Mouse (Mus musculus): ENCODE measurements around the gene Iqgap2.
A peak's percentile ranks its signal among the peaks of the same experiment; 100 is the strongest.

Gene Iqgap2

DNA sequence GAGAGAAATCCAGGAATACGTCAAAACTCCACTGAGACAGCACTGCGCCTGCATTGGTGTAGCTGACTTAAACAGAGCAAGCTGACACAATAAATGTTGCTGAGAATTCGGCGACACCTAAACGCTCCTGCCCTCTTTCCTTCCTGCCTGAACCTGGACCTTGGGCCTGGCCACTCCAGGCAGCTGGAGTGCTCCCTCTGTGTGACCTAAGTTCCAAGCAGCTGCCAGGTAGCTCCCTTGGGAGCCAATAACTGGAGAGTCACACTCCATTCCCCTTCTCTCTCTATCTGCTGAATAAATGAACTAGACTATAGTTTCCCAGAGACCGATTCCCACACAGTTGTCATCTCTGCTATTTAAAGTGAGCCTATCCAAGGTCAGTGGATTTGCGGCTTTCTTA, 111.7 kb downstream of the Iqgap2 start:
- DNase-seq (ENCODE audit: extremely low spot score, low read depth, low spot score): no peak

DNA sequence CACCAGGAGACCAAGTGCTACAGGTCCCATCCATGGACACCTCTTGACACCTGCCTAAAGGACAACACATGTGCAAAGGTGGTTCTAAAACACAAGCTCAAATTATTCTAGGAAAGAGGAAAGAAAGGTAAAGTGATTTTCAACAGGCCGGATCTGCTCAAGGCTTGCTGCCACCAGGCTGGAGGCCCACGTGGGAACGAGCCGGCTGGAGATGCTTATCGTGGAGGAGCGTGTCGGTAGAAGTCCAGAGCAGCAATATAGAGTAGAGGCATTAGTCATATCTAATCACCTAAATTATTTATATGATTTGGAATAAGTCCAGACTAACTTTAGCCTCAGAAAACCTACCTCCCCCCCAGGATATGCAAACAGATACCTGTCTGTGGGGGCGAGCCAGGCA, 112.5 kb downstream of the Iqgap2 start:
- no peak for DNase-seq (ENCODE audit: extremely low spot score, low read depth, low spot score)

DNA sequence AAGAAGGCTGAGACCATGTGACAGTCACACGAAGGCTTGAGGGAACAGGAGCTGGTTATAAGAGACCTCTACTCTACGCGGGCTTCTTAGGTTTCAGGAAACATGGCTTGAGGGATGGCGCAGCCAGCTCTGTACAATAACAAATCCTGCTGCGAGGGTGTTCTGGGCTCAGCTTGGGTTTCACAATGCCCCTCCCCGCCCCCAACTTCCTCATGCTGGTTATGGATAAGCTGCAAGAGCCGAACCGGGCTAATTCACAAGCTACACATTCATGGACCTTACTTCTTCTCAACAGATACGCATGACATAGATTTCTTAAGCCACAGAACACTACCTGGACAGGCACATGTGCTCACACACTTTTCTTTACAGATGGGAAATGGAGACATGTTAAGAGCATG, 113.0 kb downstream of the Iqgap2 start:
- no peak for DNase-seq (ENCODE audit: extremely low spot score, low read depth, low spot score)

DNA sequence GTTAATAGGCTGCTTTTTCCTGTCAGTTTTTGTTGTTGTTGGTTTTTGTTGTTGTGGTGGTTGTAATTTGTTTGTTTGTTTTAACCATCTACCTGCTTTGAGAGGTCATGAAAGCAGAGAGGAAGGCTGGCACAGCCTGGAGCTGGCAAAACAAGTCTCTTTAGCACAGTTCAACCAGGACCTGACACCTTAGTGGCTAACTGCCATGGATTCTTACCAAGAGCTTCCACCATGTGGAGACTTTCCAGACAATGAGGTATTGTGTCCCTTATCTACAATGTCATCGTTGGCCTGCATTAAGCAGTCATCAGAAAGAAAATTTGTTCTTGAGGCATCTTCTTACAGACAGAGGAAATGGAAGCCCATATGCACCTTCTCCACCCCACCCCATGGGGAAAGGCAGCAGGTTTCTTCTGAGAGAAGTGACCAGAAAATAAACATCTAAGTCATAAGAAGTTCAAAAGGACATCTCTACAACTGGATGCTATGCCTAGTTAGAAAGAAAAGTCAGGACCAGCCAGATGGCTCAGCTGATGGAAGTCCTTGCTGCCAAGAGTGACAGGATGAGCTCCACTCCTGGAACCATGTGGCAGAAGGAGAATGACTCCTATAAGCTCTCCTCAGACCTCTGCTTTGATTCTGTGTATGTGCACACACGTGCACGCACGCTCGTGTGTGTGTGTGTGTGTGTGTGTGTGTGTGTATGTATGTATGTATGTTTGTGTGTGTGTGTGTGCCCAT, 113.9 kb downstream of the Iqgap2 start:
- no peak for DNase-seq (ENCODE audit: extremely low spot score, low read depth, low spot score)

DNA sequence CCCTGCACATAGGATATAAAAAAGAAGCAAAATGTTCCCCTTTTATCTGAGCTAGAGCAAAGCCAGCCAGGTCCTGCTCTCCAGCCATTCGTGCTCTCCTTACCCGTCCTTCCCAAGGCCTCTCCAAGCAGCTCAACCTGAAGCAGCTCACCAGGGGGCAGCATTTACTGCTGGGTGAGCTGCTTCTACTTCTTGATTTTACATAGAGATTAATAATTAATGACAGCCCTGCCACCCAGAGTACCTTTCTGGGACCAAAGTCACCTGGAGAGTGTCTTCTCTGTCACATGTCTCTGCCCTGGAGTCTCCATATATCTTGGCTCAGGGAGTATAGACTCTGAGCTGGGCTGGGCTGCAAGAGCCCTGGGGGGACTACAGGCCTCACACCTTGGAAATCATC, 114.5 kb downstream of the Iqgap2 start:
- DNase-seq (ENCODE audit: extremely low spot score, low read depth, low spot score): no peak

DNA sequence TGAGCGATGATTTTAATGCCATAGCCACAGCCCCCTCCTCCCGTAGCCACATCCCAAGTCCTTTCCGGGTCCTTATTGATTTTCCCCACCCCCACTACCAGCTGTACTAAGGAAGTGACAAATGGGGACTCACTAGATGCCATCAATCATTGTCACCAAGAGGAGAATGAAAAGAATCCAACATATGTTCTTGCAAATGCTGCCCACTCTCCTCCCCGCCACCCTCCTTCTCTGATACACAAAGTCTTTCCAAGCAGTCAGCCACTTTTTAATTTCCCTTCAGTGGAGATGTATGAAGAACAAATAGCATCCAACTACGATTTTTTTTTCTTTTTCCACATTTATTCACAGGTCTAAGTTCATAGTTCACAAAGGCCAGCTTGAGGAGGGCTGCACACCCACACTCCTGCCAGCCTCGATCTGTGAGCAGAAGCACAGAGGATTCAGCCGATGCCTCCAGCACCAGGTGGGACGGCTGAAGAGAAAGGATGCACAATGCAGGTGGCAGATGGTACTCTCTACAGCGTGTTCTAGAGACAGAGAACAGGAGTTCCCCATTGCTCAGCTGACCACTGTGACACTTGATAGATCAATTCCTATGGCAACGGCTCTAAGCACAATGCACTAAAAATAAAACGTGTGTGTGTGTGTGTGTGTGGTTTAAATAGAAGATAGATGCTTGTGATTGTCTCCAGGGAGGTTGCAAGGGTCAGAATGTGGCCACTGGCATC, 116.6 kb downstream of the Iqgap2 start:
- no peak for DNase-seq (ENCODE audit: extremely low spot score, low read depth, low spot score)

DNA sequence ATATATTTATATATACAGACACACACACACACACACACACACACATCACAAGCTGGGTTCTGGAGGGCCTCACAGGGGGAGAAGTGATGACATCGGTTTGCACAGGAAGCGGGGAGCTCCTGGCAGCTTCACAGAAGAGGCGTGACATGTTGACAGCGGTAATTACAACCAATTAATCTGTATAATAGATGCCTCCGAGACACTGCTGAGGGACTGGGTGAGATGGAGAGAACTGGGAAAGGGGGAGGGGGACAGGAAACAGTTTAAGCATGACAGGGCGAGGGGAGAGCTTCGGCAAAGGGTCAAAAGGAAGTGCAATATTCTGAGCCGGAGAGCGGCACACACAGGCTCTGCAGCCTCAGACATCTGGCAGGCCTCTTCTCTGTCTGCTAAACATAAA, 126.7 kb downstream of the Iqgap2 start:
- no peak for DNase-seq (ENCODE audit: extremely low spot score, low read depth, low spot score)

DNA sequence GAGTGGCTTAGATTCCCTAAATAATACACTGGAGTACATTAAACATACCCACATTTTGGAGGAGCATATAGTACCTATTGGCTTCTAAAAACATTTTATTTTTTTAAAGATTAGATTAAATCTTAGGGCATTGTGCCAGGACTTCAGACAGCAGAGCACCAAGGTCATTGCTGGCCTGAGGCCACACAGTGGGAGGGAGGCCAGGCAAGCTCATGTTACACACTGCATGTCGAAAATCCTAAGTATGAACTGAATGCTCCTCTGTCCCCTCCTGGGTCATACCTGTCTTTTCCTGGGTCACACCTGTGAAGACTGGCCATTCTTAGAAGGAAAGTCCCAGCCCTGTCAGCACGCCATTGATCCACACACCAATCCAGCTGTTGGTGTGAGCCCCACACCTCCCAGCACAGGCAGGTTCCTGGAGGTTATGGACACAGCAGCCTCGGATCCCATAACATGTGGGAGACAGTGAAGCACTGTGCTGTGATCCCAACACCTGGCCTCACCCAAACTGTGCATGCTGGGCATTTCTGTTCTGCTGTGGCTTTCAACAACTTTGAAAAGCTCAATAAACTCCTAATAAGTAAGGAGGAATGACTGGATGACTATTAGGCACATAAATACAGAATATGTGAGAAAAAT, 127.7 kb downstream of the Iqgap2 start:
- DNase-seq (ENCODE audit: extremely low spot score, low read depth, low spot score): no peak

DNA sequence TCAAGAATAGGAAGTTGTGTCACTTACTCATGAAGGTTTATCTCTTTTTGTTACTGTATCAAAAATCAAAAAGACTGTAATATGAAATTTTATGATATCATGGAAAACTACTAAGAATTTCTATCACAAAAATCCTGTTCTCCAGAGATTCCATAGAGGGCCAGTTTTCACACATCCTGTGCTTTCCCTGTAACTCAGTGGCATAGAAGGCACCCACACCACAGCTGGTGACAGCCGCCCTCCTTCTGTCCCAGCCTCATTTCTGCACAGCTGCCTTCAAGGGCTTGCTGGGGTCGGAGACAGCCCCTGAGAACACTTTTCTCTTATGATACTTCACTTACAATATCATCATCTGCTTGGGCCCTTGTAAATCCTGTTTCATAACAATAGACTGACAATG, 131.9 kb downstream of the Iqgap2 start:
- DNase-seq (ENCODE audit: extremely low spot score, low read depth, low spot score): no peak

DNA sequence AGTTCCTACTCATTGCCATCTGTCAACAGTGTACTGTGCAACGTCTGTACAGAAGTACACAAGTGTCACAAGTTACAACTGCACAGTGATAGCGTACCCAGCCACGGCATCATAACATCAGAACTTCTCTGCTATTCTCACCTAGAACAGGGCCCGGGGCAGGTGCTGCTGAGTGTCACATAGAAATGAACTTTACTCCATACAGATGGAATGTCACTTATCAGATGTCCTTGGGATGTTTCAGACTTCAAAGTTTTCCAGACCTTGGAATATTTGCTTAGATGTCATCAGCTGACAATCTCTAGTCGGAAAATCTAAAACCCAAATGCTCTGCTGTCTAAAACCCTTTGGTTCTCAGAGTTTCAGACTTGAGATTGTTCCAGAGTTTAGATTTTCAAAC, 137.4 kb downstream of the Iqgap2 start:
- no peak for DNase-seq (ENCODE audit: extremely low spot score, low read depth, low spot score)

DNA sequence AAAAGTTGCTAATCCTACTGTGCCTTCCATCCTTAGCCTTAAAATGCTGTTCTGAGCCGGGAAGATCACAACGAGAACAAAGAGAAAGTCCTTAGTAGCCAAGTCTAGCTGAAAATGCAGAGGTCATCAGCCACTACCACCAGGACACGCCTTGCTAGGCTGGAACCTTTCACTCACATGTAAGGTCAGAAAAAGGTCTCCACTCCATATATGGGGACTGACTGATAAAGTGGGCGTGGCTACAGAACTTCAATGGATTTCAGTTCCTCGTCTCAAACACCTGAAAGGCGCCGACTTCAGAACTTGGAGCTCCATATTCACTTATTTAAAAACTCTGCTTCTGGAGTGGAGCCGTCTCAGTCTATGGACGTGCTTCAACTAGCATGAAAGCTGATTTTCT, 139.3 kb downstream of the Iqgap2 start:
- no peak for DNase-seq (ENCODE audit: extremely low spot score, low read depth, low spot score)

DNA sequence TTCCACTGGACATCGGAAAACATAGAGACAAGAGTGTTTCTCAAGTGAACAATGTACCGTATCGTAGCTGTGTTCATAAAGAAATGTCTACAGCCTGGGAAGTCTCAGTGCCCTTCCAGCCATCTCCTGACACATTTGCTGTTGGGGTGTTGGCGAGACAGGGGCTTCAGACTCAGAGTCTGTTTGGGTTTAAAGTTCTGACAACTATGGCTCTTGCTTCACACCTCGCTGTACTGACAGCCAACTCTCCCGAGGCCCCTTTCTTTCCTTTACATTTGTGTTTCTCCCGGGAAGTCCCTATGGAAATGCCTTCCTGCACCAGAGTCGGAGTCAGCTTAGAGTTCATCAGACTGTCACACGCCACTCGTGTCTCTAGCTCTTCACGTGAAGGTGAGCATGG, 144.2 kb downstream of the Iqgap2 start:
- no peak for DNase-seq (ENCODE audit: extremely low spot score, low read depth, low spot score)

DNA sequence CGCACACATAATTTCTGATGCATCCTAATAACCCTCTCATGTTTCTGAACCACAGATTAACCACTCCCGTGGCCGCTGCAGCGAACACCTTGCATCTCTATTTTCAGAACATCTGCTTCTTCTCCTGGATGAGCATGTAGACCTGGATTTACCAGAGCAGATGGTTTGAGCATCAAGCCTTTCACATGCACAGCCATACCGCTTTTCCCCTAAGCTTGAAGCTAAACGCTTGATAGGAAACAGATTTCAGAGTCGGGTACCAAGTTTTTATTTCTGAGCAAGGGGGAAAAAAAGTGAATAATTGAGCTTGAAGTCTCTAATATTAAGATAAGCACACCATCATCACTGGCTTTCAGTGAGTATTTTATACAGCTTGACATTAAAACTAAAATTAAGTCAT, 144.6 kb downstream of the Iqgap2 start:
- no peak for DNase-seq (ENCODE audit: extremely low spot score, low read depth, low spot score)

DNA sequence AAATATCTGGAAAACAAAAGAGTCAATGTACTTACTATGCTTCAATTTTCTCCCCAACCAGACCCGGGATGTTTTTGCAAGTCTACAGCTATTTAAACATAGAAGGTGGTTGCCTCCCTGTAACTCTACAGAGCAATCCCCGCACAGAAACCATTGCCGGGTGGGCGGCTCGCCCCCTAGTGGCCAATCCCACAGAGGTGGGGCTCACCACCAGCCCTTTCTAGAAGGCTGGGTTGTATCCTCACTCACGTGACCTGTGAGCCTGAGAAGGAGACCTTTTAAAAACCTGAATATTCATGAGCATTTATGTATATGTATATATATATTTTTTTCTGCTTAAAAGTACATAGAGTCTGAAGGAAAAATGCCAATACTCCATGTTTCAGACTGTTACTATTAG, 145.2 kb downstream of the Iqgap2 start:
- no peak for DNase-seq (ENCODE audit: extremely low spot score, low read depth, low spot score)

DNA sequence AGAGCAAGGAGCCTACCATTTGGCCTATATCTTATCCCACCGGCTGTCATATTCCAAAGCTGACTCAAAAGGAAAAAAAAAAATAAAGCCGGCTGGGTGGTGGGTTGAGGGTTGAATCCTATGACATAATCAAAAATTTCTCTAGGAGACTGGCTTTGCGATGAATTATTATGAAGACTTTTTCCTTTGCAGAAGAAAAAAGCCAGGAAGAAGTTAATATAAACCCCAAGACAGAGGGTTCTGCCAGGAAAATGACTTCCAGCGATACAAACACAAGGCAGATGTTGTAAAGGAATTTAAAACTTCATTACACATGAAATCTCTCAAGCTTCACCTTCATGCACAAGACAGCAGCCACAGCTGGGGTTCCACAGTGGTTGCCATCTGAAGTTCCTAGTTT, 146.3 kb downstream of the Iqgap2 start:
- no peak for DNase-seq (ENCODE audit: extremely low spot score, low read depth, low spot score)

DNA sequence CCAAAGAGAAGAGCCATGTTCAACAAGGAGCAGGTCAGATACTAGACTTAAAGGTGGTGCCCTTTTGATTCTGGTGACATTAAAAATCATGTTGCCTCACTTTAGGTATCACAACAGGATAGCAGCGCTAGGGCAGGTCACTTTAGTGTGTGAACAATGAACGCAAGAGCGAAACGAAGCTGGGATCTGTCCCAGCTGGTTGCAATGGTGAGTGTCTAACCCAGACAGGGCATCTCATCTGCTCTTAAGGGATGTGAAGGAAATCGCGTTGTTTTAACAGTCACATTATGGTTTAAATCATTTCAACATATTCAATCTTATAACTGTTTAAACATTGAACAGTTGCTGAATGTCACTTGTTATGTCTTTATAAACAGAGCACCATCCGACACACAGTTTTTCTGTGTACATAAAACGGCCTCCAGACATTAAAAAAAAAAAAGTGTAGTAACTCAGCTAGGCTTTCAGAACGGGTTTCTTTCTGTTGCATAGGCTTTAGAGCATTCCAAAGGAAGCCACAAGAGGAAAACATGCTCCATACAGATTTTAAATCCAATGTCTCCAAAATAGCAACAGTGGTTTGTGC, 148.7 kb downstream of the Iqgap2 start:
- no peak for DNase-seq (ENCODE audit: extremely low spot score, low read depth, low spot score)

DNA sequence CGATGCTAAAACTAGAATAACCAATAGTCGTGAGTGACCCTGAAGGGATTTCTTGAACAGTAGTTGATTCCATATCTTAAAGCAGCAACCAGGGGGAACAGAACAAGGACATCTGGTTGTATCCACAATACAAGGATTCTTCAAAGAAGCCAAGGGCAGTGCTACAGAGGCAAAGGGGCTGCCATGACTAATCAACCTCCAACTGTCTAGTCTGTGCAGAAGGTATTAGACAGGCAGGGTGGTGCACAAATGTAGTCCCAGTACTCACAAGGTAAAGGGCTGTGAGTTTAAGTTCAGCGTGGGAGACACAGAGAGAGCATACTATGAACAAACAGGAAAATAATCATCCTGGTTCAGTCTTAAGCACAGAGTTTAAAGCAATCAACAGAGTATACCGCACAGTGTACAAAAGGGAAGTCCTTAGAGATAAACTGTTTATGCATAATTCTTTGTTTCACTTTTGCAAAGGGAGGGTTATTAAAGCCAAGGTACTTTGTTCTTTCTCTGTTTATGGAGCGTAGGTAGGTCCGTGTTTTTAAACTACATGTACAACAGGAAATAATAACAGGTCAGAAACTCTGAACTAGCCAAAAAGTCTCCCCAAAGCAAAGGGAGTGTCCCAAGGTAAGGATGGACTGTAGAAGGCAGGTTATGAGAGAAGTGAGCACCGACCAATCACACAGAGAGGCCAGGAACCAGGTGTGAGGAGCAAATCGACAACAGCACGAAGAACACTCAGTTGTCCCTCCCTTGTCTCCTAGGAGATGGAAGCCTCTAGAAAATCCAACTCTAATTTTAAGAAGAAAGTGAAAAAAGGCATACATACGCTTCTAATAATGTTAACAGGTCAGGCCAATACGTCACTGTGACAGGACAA, 149.7 kb downstream of the Iqgap2 start:
- DNase-seq (ENCODE audit: extremely low spot score, low read depth, low spot score): no peak

DNA sequence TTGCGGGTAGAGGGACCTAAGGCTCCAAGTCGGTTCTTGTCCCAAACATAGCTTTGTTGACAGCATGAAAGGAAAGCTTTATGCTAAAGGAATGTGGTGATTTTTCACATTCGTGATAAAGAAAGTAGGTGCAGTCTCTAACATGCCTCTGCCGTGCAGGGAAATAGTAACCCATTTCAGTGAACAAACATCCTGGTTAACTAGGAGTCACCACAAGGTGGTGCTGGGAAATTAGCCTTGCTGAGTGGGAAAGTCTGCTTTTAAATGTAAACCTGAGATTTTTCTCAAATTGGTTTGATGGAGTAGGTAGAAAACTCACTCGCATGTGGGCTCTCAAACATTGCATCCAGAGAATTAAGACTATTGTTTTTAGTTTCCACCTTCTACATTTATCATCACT, 152.1 kb downstream of the Iqgap2 start:
- no peak for DNase-seq (ENCODE audit: extremely low spot score, low read depth, low spot score)

DNA sequence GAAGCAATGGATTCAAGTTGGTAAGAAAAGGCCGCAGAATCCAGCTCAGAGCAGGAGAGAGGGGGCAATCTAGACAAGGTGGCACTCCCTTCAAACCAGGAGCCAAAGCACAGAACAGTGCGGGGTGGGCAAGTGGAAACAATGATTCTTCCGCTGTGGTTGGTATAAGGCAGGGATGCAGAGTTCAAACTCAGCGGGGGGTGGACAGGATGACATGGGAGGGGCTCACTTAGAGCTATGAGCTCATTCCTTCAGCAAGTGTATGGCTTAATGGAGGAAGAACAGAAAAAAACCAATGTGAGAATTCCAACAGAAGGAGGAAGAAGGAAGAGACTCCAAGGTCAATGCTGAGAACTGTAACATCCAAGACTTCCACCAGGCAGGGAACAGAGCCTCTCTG, 161.2 kb downstream of the Iqgap2 start:
- no peak for DNase-seq (ENCODE audit: extremely low spot score, low read depth, low spot score)

DNA sequence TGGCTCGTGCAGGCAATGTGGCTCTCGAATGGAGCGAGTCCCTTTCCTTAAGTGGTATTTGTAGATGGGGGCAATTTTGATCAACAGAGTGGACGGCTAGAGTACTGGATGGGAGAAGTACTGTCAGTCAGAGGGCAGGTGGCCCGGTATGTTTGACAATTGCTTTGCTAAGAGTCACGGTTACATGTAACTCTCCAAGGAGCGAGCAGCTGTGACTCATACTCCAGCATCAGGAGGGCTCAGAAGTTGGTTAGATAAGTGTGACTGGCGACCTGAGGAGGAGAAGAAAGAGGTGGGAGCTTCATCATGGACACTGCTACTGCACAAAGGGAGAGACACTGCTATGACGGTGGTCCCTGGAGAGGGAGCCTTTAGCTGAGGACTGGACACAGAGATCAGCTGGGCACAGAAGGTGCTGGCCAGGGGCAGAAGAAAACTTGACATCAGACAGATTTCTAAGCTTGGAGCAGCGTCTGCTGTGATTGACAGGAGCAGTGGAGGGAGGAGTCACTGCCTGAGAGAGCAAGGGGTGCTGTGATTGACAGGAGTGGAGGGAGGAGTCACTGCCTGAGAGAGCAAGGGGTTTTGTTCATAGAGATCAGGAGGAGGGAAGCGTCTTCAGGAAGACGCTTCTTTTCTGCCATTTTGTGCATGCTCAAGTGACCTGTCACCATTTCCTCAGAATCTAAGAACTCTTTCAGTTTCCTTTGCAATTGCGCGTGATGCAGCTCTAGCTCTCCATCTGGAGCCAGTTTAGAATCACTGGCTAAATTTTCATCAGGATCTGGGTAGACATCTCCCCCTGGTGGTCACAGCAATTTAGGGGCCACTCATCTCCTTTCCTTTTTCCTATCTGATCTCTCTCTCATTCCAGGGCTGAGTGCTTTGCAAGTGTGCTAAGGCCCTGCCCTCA, 172.1 kb downstream of the Iqgap2 start:
- peak; percentile 77 for DNase-seq (ENCODE audit: extremely low spot score, low read depth, low spot score)

Data from hindlimb bud, embryonic 11.5 days (tissue).